Mouse (Mus musculus): ENCODE results near the gene Spen. TPM values are rescaled to one million over a fixed set of nuclear protein-coding genes. Genes with fewer than 3 reads are reported as not detected.

The Spen gene
- polyA plus RNA-seq, 1 experiment from 2014 or later, result 19.3 TPM

GRCm38 (mm10) chr4:141422841-141423240 is 115.6 kb downstream of the Spen start:
- no peak overlapping the region for H3K4me3 ChIP-seq (ENCODE audit: low read length)
- no peak overlapping the region for H3K9ac ChIP-seq (ENCODE audit: low read depth, low read length)
- H3K9me3 ChIP-seq (ENCODE audit: control insufficient read depth, low read length), result no peaks in the 10 kb centered on the region
- H3K27ac ChIP-seq (ENCODE audit: low read depth, low read length), result no peak overlapping the region
- H3K27me3 ChIP-seq (ENCODE audit: control insufficient read depth, insufficient read depth, low read length), result no peaks in the 10 kb centered on the region
- H3K4me1 ChIP-seq (ENCODE audit: control insufficient read depth, insufficient read depth, low read length), result peaks cover 22% of the 10 kb centered on the region
- no peak overlapping the region for H3K4me2 ChIP-seq (replicated peaks; ENCODE audit: low read depth, low read length)
- no peaks in the 10 kb centered on the region for H3K36me3 ChIP-seq (ENCODE audit: control insufficient read depth, insufficient read depth, low read length)
- WGBS, result 85% methylated on average over 5 of the region's 5 CpGs
- no peak for ATAC-seq (ENCODE audit: low FRiP score, low TSS enrichment)

DNA sequence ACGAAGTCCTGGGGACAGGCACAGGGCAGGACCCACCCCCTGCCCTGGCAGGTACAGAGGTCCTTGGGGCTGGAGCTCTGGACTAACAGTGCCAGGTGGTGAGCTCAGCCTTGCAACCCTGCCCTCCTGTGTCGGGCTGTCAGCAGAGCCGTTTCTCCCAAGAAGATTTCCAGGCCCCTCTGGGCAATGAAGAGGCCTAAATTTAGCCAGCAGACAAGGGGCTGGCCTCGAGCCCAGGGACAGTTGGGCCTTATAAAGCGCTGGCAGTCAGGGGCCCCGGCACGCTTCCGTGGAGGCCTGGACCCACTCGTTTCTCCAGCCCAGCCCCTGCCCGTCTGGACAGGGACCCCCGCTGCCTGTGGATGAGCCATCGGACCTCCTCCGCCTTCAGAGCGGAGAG is 117.0 kb downstream of the Spen start:
- 46% methylated on average over 14 of the region's 14 CpGs for WGBS
- Histone ChIP-seq H3K4me2 (replicated peaks; ENCODE audit: low read depth, low read length) (no peak overlapping the region), H3K36me3 (ENCODE audit: control insufficient read depth, insufficient read depth, low read length) (no peaks in the 10 kb centered on the region), H3K9me3 (ENCODE audit: control insufficient read depth, low read length) (no peaks in the 10 kb centered on the region), H3K9ac (ENCODE audit: low read depth, low read length) (no peak overlapping the region), H3K4me1 (ENCODE audit: control insufficient read depth, insufficient read depth, low read length) (peaks cover 22% of the 10 kb centered on the region), H3K4me3 (ENCODE audit: low read length) (no peak overlapping the region), H3K27ac (ENCODE audit: low read depth, low read length) (no peak overlapping the region), H3K27me3 (ENCODE audit: control insufficient read depth, insufficient read depth, low read length) (no peaks in the 10 kb centered on the region)
- no peak for ATAC-seq (ENCODE audit: low FRiP score, low TSS enrichment)

- peaks cover 18% of the 10 kb centered on the region for H3K4me1 ChIP-seq (ENCODE audit: control insufficient read depth, insufficient read depth, low read length)
- no peak for ATAC-seq (ENCODE audit: low FRiP score, low TSS enrichment)
- WGBS, result 43% methylated on average over 9 of the region's 9 CpGs
- no peaks in the 10 kb centered on the region for H3K36me3 ChIP-seq (ENCODE audit: control insufficient read depth, insufficient read depth, low read length)
- no peak overlapping the region for H3K4me3 ChIP-seq (ENCODE audit: low read length)
- H3K9ac ChIP-seq (ENCODE audit: low read depth, low read length), result no peak overlapping the region
- H3K9me3 ChIP-seq (ENCODE audit: control insufficient read depth, low read length), result no peaks in the 10 kb centered on the region
- H3K27me3 ChIP-seq (ENCODE audit: control insufficient read depth, insufficient read depth, low read length), result no peaks in the 10 kb centered on the region
- H3K4me2 ChIP-seq (replicated peaks; ENCODE audit: low read depth, low read length), result no peak overlapping the region
- H3K27ac ChIP-seq (ENCODE audit: low read depth, low read length), result no peak overlapping the region
Measured at GRCm38 (mm10) chr4:141420886-141421285, 117.5 kb downstream of the Spen start.

DNA sequence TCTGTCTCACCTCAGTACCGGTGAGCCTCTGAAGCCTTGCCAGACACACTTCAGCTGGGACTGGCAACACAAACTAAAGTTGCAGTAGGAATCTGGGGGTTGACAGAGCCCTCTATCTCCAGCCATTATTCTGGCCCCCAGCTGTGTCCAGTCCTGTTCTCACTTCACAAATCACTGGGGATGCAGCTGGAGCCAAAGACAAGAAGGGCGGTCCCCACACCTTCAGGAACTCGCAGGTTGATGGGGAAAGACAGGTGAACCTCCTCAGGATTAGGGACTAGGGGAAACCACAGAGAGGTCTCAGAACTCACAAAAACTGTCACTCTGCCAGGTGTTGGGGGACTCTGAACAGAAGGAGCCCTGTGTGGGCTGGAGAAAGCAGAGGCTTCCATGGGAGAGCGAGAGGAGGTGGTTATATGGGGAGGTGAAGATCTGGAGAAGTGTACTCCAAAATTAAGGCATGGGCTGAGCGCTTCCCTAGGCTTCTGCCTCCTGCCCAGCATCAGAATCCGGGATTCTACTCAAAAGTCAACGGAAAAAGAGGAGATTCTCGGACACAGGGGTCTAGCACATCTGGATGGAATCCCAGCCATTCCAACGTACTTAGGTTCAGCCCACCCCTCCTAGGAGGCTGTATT is 118.1 kb downstream of the Spen start, which contains the start of gene Hspb7:
Gene Hspb7 (plus strand): TSS at position 588 of the 638 bp plus-strand sequence.
- ATAC-seq (ENCODE audit: low FRiP score, low TSS enrichment), result no peak
- no peak within 1 kb of the TSS for H3K4me3 ChIP-seq (ENCODE audit: low read length)
- no peaks in the 10 kb centered on the region for H3K9me3 ChIP-seq (ENCODE audit: control insufficient read depth, low read length)
- no peaks in the 10 kb centered on the region for H3K36me3 ChIP-seq (ENCODE audit: control insufficient read depth, insufficient read depth, low read length)
- no peaks in the 10 kb centered on the region for H3K27me3 ChIP-seq (ENCODE audit: control insufficient read depth, insufficient read depth, low read length)
- H3K9ac ChIP-seq (ENCODE audit: low read depth, low read length), result peak within 1 kb of the TSS; percentile 40
- H3K4me1 ChIP-seq (ENCODE audit: control insufficient read depth, insufficient read depth, low read length), result peaks cover 15% of the 10 kb centered on the region
- WGBS, result 43% methylated on average over 9 of the region's 9 CpGs
- no peak within 1 kb of the TSS for H3K27ac ChIP-seq (ENCODE audit: low read depth, low read length)
- no peak within 1 kb of the TSS for H3K4me2 ChIP-seq (replicated peaks; ENCODE audit: low read depth, low read length)

GRCm38 (mm10) chr4:141419398-141420191 is 118.8 kb downstream of the Spen start:
- no peaks in the 10 kb centered on the region for H3K36me3 ChIP-seq (ENCODE audit: control insufficient read depth, insufficient read depth, low read length)
- peak overlapping the region; percentile 40 for H3K9ac ChIP-seq (ENCODE audit: low read depth, low read length)
- peak; percentile 36; the same call in 1 of the 2 replicates for ATAC-seq (ENCODE audit: low FRiP score, low TSS enrichment)
- no peak overlapping the region for H3K4me3 ChIP-seq (ENCODE audit: low read length)
- H3K9me3 ChIP-seq (ENCODE audit: control insufficient read depth, low read length), result no peaks in the 10 kb centered on the region
- no peak overlapping the region for H3K4me2 ChIP-seq (replicated peaks; ENCODE audit: low read depth, low read length)
- no peaks in the 10 kb centered on the region for H3K27me3 ChIP-seq (ENCODE audit: control insufficient read depth, insufficient read depth, low read length)
- H3K4me1 ChIP-seq (ENCODE audit: control insufficient read depth, insufficient read depth, low read length), result peaks cover 15% of the 10 kb centered on the region
- 49% methylated on average over 27 of the region's 27 CpGs for WGBS
- no peak overlapping the region for H3K27ac ChIP-seq (ENCODE audit: low read depth, low read length)

Other genes with a start within 250 kb of the Spen start
- gene Epha2, start 237.4 kb downstream of the Spen start, polyA plus RNA-seq (2014; fragmentation: Nextera tagmentation; extraction: Ambion mirVana), result 3.7 and 3.9 TPM in 2 replicates
- gene Fam131c, start 170.4 kb downstream of the Spen start, polyA plus RNA-seq (2014; fragmentation: Nextera tagmentation; extraction: Ambion mirVana), result 1.9 and 2.5 TPM in 2 replicates
- gene Clcnka, start 139.9 kb downstream of the Spen start, polyA plus RNA-seq (2014; fragmentation: Nextera tagmentation; extraction: Ambion mirVana), result 2.0 and 3.9 TPM in 2 replicates
- gene Clcnkb, start 122.6 kb downstream of the Spen start, polyA plus RNA-seq (2014; fragmentation: Nextera tagmentation; extraction: Ambion mirVana), result 3.6 and 6.0 TPM in 2 replicates
- gene Hspb7, start 117.8 kb downstream of the Spen start, polyA plus RNA-seq (2014; fragmentation: Nextera tagmentation; extraction: Ambion mirVana), result 0.09 TPM in 1 of 2 replicates, not detected in the other
- gene Srarp, start 102.5 kb downstream of the Spen start, polyA plus RNA-seq (2014; fragmentation: Nextera tagmentation; extraction: Ambion mirVana), result not detected in 2 replicates
- 28.0 and 37.3 TPM in 2 replicates for gene Zbtb17, start 93.9 kb downstream of the Spen start, polyA plus RNA-seq (2014; fragmentation: Nextera tagmentation; extraction: Ambion mirVana)
- 49.4 and 71.3 TPM in 2 replicates for gene Fblim1, start 67.5 kb upstream of the Spen start, polyA plus RNA-seq (2014; fragmentation: Nextera tagmentation; extraction: Ambion mirVana)
- gene Tmem82, start 80.0 kb upstream of the Spen start, polyA plus RNA-seq (2014; fragmentation: Nextera tagmentation; extraction: Ambion mirVana), result 0.86 and 1.2 TPM in 2 replicates
- 0.07 TPM in 1 of 2 replicates, not detected in the other for gene Slc25a34, start 85.2 kb upstream of the Spen start, polyA plus RNA-seq (2014; fragmentation: Nextera tagmentation; extraction: Ambion mirVana)
- gene Plekhm2, start 126.3 kb upstream of the Spen start, polyA plus RNA-seq (2014; fragmentation: Nextera tagmentation; extraction: Ambion mirVana), result 3.5 and 6.8 TPM in 2 replicates
- gene Rsc1a1, start 147.0 kb upstream of the Spen start, polyA plus RNA-seq (2014; fragmentation: Nextera tagmentation; extraction: Ambion mirVana), result not detected in 2 replicates
- 11.0 and 20.6 TPM in 2 replicates for gene Ddi2, start 184.8 kb upstream of the Spen start, polyA plus RNA-seq (2014; fragmentation: Nextera tagmentation; extraction: Ambion mirVana)
- 1.1 and 1.6 TPM in 2 replicates for gene Agmat, start 208.1 kb upstream of the Spen start, polyA plus RNA-seq (2014; fragmentation: Nextera tagmentation; extraction: Ambion mirVana)

Measured in kidney, embryonic 14.5 days (tissue).